Mouse (Mus musculus) retina, postnatal 1 day (tissue): Measurements from ENCODE around the gene Sept9.
"Not testable (repeated sequence)": the region's sequence is repeated elsewhere in the genome, so short reads cannot be mapped to it uniquely, and the experiment has no call there.

Experiments used
- DNase-seq: peaks from one replicate; pipeline ENCODE4 v3.0.0-alpha.2; 2012

The Sept9 gene

GRCm38 (mm10) chr11:117317429-117318101 is 118.1 kb downstream of the Sept9 start:
- DNase-seq, result peak; percentile 78

- peak; percentile 32 for DNase-seq
Measured at GRCm38 (mm10) chr11:117318202-117318601, 118.7 kb downstream of the Sept9 start.

DNA sequence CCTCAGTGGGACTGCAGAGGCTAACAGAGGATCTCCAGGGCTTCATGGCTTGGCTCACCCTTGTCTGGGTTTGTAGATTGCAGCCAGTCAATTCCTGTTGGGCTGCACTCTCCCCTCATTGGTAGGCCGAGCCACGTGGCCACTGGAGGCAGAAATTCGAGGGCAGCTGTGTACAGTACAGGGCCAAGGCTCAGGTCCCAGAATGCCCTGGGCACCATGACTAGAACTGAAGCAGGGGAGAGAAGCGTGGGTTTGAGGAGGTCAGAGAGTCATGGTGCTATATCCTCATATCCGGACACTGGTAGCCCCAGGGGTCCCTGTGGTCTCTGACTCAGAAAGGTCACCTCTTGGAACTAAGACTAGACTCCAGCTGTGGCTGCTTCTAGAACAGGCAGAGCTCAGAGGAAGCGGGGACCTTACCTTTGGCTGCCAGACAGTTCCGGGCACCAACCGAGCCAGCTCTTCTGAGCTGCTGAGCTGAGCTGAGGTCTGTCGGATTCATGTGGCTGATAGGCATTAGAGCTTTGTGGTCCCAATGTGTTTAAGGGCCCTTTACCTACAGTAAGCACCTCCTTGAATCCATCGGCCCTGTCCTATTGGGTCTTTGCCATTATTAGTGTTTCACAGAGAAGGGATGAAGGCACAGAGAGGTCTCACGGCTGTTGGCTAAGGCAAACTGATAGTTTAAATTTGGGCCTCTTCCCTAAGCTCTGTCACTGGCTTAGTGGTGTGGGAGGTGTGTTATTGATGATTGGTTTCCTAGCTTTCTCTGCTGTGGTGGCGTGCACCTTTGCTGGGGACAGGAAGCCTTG is 119.5 kb downstream of the Sept9 start:
- peak; percentile 27 for DNase-seq

DNA sequence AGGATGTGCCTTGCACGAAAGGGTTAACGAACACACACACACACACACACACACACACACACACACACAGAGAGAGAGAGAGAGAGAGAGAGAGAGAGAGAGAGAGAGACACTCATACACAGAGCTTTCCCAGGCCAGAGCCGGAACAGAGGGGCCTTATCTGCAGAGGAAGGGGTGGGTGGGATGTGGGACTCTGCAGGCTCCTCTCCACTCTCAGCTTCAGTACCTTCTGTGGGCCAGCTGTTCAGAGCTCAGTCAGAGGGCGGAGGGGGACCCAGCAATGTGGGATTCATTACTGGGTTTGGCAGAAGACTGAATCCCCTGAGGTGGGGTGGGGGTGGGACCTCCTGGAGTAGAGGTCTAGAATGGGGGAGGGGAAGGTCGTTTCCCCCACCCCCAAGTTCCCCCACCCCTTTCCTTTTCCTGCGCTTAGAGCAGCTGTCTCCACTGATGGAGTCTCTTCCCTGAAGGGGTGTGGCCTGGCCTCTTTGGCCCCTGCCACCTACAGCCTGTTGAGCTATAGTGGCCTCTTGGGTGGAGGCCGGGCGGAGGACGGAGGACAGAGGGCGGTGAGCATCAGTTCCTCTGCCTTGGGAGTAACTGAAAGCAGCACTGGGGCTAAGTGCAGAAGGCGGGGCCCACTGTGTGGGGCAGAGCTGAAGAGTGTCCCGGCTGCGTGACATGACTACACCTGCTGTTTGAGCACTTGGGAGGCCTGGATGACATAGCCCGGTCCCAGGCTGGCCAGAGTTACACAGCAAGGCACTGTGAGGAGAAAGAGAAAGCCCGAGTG is 120.3 kb downstream of the Sept9 start:
- peak; percentile 69 for DNase-seq

GRCm38 (mm10) chr11:117320482-117320881 is 121.0 kb downstream of the Sept9 start:
- no peak for DNase-seq

GRCm38 (mm10) chr11:117321311-117321971 is 122.0 kb downstream of the Sept9 start:
- DNase-seq, result no peak

GRCm38 (mm10) chr11:117322311-117322710 is 122.8 kb downstream of the Sept9 start:
- DNase-seq, result no peak

- no peak for DNase-seq
Measured at GRCm38 (mm10) chr11:117322730-117323579, 123.5 kb downstream of the Sept9 start.

GRCm38 (mm10) chr11:117323976-117324574 is 124.6 kb downstream of the Sept9 start:
- DNase-seq, result peak; percentile 27

GRCm38 (mm10) chr11:117324718-117325117 is 125.3 kb downstream of the Sept9 start:
- DNase-seq, result not testable (repeated sequence)

DNA sequence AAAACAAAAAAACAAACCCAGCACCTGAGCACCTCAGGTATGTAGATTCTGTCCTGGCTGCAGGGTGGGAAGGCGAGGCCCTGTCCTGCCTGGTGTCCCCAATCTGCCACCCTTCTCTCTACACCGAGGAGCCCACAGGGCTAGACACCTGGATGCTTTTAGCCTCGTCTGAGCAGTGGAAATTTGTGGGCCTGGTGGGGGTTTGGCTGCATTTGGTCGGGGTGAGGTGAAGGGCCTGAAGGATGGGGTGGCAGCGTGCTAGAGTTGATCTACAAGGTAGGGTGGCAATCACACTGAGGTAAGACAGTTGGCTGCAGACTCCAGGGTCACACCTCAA is 125.6 kb downstream of the Sept9 start:
- no peak for DNase-seq

- DNase-seq, result no peak
Measured at GRCm38 (mm10) chr11:117325468-117326139, 126.1 kb downstream of the Sept9 start.

GRCm38 (mm10) chr11:117326140-117326725 is 126.8 kb downstream of the Sept9 start:
- no peak for DNase-seq

DNA sequence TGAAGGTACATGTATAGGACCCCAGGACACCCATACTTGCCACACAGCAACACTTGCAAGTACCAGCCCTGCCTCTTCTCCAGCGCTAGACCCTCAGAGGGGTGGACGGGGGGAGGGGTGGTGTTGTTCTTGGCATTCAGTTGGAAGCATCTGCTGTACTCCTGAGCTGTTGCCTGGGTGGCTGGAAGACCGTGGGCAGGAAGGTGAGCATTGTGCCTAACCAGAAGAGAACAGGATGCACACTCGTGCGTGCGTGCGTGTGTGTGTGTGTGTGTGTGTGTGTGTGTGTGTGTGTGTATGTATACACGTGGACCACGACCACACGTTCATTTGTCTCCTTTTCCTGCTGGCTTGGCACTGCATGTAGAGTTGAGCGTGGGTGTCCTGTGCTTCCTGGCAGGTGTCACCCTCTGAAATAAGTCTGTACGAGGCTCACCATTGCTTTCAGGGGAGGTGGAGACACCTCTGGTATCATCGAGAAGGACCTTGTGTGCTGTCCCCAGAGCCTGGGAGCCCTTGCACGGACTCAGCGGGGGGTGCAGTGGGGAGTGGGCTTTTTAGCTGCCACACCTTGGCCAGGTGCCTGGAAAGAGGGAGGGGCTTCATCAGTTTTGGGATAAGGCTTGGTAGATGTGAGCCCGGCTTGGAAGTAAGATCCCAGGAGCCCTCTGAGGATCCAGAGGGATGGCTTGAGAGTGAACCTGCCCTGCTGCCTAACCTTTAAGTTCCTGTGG is 127.6 kb downstream of the Sept9 start:
- DNase-seq, result peak; percentile 27

DNA sequence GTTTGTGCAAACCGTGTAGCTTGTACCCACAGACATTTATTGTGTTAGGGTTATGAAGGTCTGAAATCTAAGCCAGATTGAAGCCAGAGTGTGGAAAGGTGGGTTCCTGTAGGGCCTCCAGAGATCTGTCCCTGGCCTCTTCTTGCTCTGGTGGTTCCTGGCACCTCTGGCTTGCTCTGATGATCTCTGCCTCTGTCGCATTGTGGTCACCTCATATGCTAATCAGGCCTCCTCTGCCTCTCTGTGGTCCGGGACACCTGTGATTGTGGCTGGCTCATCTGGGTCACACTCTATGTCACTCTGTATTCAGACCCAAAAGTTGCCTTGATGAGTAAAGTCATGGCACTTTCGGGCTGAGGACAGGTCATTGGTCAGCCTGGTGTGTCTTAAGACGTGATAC is 128.2 kb downstream of the Sept9 start:
- no peak for DNase-seq

DNA sequence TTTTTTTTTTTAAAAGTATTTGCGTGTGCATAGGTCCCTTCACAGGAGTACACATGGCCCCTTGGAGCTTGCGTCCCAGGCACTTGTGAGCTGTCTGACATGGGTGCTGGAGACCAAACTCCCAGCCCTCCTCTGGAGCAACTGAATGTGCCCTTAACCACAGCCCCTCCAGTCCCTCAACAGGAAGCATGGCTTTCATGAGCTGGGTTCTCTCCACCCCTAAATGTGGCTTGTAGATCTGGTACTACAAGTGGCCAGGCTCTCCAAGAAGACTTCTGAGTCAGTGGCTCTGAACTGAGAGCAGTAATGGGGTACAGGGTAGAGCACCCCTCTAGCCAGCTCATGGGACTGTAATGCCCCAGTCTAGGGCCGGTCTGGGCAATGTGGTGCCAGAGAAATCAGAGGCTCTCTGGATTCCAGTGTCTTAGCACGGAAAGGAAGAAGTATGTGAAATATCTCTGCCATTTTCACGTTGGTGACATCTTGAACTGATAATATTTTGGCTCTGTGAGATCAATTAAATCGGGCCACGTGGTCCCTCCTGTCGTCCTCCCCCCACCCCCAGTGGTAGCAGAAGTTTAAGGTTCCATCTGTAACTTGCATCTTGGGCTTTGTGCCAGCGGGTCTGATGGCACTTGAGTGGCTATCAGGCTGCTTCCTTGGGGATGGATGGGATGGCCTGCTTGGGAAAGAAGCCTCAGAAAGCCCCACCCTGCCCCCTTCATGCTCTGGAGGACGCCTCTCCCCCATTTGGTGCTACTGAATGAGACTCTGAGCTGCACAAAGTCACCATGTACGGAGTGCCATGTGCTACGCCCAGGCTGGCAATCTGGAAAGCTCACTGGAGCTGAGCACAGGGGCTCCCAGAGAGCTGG is 130.9 kb downstream of the Sept9 start:
- no peak for DNase-seq

GRCm38 (mm10) chr11:117330951-117331254 is 131.4 kb downstream of the Sept9 start:
- DNase-seq, result no peak

- peak; percentile 70 for DNase-seq
Measured at GRCm38 (mm10) chr11:117331361-117332241, 132.1 kb downstream of the Sept9 start.
